Mouse (Mus musculus): Measurements from ENCODE around the gene Cyp2f2.

Cyp2f2 gene

GRCm38 (mm10) chr7:27153205-27153764, 33.6 kb downstream of the Cyp2f2 start, which contains the start of gene Cyp2t4:
Gene Cyp2t4, plus strand, starts transcription at chr7:27153714.
- no peak for DNase-seq (ENCODE audit: low read depth)

- DNase-seq (ENCODE audit: low read depth): no peak
These were observed 36.3 kb downstream of the Cyp2f2 start for GRCm38 (mm10) chr7:27156005-27156404.

GRCm38 (mm10) chr7:27158171-27158570, 38.5 kb downstream of the Cyp2f2 start:
- DNase-seq (ENCODE audit: low read depth): no peak

- DNase-seq (ENCODE audit: low read depth): no peak
These were observed 39.5 kb downstream of the Cyp2f2 start for GRCm38 (mm10) chr7:27159256-27159655.

GRCm38 (mm10) chr7:27159882-27160281, 40.2 kb downstream of the Cyp2f2 start:
- DNase-seq (ENCODE audit: low read depth): no peak

- DNase-seq (ENCODE audit: low read depth): no peak
These were observed 41.2 kb downstream of the Cyp2f2 start for GRCm38 (mm10) chr7:27160921-27161320.

GRCm38 (mm10) chr7:27161744-27162143, 42.0 kb downstream of the Cyp2f2 start:
- no peak for DNase-seq (ENCODE audit: low read depth)

GRCm38 (mm10) chr7:27162780-27163449, 43.2 kb downstream of the Cyp2f2 start:
- DNase-seq (ENCODE audit: low read depth): no peak

GRCm38 (mm10) chr7:27163450-27163805, 43.7 kb downstream of the Cyp2f2 start:
- no peak for DNase-seq (ENCODE audit: low read depth)

- DNase-seq (ENCODE audit: low read depth): no peak
These were observed 44.6 kb downstream of the Cyp2f2 start for GRCm38 (mm10) chr7:27164112-27164947.

GRCm38 (mm10) chr7:27165007-27165655, 45.4 kb downstream of the Cyp2f2 start:
- no peak for DNase-seq (ENCODE audit: low read depth)

GRCm38 (mm10) chr7:27165696-27166095, 46.0 kb downstream of the Cyp2f2 start:
- no peak for DNase-seq (ENCODE audit: low read depth)

- no peak for DNase-seq (ENCODE audit: low read depth)
These were observed 46.5 kb downstream of the Cyp2f2 start for GRCm38 (mm10) chr7:27166229-27166613.

GRCm38 (mm10) chr7:27166614-27167474, 47.1 kb downstream of the Cyp2f2 start, which contains the start of gene Egln2:
Gene Egln2, minus strand, starts transcription at chr7:27166802.
- no peak for DNase-seq (ENCODE audit: low read depth)

- DNase-seq (ENCODE audit: low read depth): no peak
These were observed 47.9 kb downstream of the Cyp2f2 start for GRCm38 (mm10) chr7:27167475-27168094.

- no peak for DNase-seq (ENCODE audit: low read depth)
These were observed 48.7 kb downstream of the Cyp2f2 start for GRCm38 (mm10) chr7:27168371-27168770.

- DNase-seq (ENCODE audit: low read depth): no peak
These were observed 51.3 kb downstream of the Cyp2f2 start for GRCm38 (mm10) chr7:27170981-27171380.

- DNase-seq (ENCODE audit: low read depth): no peak
These were observed 54.8 kb downstream of the Cyp2f2 start for GRCm38 (mm10) chr7:27174496-27174895.

GRCm38 (mm10) chr7:27174896-27175295, 55.2 kb downstream of the Cyp2f2 start:
- no peak for DNase-seq (ENCODE audit: low read depth)

GRCm38 (mm10) chr7:27177942-27178323, 58.2 kb downstream of the Cyp2f2 start:
- DNase-seq (ENCODE audit: low read depth): no peak

All from fibroblast of lung, adult 2 months (primary cell).